Mouse (Mus musculus): ENCODE results near the gene Sec14l2.
"Not testable (repeated sequence)": the region's sequence is repeated elsewhere in the genome, so short reads cannot be mapped to it uniquely, and the experiment has no call there.

The Sec14l2 gene

DNA sequence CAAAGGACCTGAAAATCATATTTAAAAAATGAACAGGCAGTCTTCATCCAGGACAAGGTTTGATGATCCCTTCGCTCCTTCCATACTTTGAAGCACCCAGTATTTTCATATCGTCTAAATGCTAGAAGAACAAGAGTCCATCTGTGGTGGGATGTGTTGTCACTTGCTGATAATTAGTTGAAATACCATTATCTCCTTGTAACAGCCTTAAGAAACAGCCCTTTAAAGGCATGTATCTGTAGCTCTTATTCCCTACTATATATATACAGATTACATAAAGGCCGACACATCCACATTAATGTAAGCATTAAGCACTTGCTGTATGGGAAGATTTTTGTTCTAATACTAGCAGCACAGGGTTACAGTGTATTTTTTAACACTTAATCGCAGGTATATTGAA is 5.2 kb upstream of the Sec14l2 start:
- not testable (repeated sequence) for DNase-seq

DNA sequence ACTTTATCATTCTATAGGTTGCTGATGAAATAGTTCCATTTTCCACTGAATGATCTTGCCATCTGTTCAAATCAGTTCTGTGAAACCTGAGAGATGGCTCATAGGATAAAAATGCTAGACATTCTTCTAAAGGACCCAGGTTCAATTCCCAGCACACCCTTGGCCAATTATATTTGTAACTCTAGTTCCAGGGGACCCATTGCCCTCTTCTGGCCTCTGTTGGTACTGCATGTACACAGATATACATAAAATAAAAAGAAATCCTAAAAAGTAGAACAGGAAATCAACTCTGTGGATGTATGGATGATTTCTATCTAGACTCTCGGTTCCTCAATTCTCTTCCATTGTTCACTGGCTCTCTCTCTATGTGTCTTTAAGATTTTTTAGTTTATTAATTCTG is 3.8 kb upstream of the Sec14l2 start:
- DNase-seq = peak; percentile 31

DNA sequence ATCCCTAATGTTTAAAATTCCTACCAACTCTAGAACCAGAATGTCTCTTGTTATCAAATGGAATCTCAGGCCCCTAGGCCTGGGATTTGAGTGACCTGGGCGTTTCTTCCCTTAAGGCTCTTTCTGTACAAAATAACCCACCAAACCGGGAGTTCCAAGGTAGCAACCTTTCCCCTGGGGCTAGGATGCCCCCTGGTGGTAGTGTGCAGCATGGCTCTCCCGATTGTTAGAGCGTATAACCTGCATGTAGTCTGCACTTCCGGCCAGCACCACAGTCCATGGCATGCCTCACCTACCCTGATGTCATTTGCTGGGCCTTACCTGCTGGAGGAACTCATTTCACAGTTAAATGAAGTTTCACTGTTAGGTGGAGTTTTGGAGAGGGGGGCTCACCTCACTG is 707 bp upstream of the Sec14l2 start:
- peak; percentile 63 for DNase-seq

DNA sequence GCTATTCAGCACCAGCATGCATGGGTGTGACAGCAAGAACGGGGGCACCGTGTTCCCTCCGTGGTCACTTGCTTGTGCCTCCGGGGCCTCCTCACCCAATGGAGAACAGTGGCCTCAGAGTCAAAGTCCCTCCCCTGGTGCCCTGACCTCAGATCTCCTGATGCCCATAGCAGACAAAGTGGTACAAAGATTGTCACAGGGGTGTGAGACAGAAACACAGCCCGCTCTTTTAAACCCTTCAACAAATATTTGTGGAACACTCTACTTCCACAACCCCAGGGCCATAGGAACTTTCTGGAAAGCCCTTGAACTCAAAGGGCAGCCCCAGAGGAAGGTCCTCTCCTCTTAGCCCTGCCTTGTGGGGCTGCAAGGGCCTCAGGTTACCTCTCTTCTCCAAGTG is 989 bp downstream of the Sec14l2 start:
- DNase-seq = no peak

DNA sequence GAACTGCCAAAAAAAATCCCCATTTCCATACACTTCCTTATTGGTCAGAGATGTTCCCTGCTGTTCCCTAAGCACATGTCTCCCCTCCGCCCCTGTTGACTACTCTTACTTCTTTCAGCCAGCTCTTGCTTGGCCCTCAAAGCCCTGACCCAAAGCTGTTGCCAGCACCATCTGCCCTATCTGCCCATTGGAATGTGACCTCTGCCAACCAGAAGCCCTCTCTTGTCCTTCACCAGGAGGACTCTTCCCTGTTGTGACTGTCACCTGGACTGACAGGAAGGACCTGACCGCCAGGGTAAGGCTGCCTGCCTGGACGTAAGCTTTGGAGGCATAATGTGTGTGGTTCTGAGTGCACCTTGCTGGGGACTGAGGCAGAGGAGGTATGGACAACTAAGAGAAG is 1.5 kb downstream of the Sec14l2 start:
- DNase-seq = no peak

DNA sequence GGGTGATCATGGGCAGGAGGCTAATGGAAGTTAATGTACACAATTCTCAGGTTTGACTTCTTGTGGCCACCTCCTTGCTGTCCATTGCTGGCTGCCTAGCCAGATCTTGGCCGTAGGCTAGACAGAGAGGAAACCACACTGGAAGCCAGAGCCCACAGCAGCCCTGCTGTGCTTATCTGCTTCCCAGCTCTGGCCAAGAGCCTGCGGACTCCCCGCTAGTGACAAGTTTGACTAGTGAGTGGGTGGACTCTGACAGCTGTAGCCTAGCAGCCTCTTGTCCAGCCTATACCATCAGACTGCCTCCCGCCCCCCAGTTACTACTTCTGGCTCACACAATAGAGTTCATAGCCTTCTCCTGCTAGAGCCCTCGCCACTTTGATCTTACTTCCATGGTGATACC is 3.6 kb downstream of the Sec14l2 start:
- no peak for DNase-seq

DNA sequence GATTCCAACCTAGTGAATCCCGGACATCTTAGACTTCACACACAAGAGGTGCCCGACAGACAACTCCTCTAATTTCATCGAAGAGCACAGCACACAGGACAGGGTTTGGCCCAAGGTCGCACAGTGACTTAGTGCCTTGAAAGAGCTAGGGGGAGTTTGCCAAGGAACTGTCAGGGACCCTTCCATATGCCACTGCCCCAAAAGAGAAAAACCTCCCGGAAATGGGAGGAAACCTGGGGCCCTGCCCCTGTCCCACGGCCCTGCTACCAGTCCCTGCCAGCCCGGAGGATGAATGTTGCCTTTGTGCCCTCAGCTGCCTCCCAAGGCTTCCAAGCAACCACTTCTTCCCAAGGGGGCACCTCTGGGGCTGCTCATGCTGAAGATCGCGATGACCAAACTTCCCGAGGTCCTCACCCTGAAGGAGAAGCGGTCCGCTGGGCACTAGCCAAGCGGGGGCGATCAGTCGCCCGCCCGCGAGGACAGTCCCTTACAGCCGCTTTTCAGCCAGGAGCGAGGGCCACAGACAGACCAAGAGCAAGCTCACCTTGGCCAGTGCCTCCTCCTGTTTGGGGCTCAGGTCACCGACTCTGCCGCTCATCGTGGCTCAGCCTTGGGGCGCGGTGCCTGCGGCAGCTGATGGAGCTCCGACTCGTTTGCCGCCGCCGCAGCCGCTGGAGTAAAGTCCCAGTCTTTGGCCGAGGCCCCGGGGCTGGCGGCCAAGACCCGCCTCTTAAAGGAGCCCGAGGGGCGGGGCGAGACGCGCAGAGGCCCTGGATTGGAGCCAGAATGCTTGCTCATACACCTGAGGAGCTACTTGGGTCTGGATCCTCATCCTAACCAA is 4.9 kb downstream of the Sec14l2 start:
- DNase-seq = peak; percentile 54

DNA sequence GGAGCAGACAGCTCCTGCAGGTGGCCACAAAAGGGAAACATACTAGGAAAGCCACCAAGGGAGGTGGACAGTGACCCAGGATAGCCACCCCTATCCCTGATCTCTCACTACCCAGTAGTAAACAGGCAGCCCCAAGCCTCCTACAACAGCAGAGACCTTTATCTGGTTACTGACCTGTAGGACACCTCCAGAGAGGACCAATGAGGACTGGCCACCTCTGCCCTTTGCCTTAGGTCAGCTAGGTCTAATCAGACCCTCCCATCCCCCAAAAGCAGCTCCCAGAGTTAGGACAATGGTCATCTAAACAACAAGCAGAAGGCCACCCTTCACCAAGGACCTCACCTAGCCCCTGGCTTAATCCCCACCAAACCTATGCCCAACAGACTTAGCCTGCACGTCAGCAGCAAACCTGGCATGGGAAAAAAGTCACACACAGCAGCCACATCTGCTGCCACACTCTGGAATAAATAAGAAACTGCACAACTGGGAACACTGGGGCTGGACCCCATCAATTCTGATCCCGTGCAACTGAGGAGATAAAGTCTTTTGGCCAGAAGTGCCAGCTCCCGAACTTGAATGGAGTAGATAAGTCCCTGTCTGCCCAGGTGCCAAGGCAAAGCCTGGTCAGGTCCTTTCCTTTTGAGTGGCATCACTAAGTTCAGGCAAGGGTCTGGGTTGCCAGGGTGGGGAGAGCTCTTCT is 5.7 kb downstream of the Sec14l2 start:
- no peak for DNase-seq

DNA sequence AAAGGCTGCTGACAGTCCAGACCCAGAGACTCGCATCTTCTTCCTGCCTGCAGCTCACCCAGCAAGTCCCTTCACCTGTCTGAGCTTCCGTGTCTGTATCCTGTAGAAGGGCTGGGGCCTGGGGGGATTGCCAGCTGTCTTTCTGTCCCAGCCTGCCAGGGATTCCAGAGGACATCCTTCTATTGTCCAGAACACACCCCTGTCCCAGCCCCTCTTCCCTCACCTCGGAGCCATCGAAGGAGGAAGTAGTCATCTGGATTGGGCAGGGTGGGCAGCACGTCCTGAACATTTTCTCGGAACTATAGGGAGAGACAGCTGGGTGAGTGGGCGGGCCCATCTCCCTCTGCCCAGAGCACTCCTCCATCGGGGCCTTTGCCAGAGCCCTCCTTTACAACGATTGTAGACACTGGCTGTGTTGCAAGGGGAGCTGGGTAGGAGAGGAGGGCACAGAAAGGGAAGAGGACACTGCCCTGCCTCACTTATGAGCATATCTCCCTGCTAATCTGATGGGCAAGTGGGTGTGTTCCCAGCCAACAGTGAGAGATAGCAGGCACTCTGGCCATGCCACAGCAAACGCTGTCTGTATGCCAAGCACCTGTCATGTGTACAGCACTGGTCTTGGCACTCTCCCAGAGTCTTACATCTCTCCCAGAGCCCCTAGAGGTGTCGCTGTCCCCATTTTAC is 6.6 kb downstream of the Sec14l2 start:
- DNase-seq = no peak

DNA sequence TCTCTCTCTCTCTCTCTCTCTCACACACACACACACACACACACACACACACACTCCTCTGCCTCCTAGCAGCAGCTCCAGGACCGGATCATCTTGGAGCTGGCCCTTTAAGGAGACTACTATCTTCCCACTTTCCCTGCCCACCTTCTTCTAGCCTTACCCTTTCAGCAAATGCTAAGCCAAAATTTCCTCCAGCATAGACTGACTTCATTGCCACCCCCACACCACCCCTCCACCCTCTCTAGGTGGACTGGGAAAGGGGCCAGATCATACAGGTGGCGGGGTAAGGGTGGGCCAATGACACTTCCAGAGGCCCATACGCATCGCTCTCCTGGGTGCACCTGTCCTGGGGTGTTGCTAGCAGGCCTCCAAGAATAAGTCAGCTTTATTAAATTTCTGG is 7.8 kb downstream of the Sec14l2 start:
- DNase-seq = no peak

DNA sequence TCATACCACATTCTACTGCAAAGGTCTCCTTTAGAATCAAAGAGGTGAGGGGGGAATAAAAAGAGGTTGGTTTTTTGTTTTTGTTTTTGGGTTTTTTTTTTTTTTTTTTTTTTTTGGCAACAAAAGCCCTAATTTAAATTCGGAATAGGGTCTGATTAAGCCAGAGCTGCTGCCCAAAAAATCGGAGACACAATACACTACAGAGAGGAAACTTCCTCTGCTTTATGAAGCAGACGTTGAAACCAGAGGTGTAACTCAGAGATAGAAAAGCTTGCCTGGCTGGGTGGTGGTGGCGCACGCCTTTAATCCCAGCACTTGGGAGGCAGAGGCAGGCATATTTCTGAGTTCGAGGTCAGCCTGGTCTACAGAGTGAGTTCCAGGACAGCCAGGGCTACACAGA is 8.7 kb downstream of the Sec14l2 start:
- DNase-seq = not testable (repeated sequence)

DNA sequence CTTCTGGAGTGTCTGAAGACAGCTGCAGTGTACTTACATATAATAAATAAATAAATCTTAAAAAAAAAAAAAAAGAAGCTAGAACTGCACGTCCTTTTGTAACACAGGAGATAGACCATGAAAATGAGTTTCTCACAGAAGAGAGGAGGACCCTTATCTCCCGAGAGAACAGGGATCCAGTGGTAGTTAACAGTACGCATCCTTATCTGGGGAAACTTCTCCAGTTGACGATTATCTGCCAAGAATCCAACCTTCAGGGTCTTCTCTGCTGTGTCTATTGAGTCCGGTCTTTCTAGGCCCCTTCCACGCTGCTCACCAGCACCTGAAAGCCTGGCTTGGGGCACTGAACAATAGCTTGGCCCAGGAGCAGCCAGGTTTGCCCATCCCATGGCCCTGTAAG is 9.2 kb downstream of the Sec14l2 start:
- DNase-seq = no peak

DNA sequence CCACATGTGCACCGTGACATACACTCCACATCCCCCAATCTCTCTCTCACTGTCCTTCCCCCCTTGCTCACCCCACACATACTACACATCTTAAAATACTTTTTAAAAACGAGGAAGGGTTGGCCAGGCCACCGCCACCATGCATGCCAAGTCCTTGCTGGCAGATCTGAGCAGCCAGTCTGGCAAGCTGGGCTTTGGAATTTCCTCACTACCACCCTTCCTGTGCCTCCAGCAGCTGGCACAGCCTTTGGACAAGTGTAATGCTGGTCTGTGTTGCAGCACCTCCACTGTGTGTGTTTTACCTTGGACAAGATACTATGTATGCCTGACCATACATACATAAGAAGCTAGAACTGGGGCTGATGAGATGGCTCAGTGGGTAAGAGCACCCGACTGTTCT is 9.7 kb downstream of the Sec14l2 start:
- no peak for DNase-seq

DNA sequence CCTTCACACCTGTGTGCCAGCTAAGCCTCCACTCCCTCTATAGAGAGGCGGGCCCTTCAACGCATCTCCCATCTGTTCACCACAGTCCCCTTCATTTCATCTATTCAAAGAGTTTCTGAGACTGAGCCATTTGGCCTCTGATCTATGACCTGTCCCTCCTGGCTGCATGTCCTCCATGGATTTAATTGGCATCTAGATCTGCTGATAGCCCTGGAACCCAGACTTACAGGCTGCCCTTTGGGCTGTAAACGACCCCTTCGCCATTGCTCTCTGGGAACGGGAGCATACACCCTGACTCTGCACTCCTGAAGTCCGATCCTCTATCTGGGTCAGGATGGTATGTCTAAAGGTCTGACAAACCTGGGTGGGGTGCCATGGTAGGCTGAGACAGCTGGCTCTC is 10.4 kb downstream of the Sec14l2 start:
- DNase-seq = no peak

DNA sequence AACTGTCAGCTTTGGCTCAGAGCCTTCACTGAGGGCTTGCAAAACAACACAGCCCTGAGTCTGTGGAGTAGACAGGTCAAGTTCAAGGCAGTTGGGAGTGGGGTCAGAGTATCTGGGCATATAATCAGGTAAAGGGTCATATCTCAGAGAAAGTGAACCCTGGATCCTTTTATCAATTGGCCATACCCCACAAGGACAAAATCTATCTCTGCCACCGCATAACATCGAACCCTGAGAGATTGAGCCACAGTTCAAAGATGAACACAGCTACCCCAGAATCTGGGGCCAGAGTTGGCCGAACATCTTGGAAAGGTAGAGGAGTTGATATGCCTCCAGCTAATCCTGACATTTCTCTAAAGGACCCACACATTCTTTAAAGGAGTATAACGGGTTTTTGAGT is 11.2 kb downstream of the Sec14l2 start:
- no peak for DNase-seq

DNA sequence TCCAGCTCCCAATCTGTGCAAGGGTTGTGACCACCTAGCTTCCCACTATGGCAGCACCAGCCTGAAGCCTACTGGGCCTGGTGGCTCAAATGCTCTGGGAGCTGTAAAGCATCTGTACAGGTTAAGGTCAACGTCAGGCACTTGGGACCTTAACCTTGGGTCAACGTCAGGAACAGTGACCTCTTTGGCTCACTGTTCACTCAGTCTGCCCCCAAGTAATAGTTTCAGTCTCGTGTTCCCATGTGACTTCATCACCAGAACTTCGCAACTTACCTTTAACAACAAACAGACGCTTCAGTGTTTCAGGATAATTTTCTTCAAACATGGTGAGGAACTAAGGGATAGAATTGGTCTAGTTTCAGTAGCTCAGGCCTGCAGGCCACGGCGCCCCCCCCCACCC is 14.5 kb downstream of the Sec14l2 start:
- DNase-seq = no peak

DNA sequence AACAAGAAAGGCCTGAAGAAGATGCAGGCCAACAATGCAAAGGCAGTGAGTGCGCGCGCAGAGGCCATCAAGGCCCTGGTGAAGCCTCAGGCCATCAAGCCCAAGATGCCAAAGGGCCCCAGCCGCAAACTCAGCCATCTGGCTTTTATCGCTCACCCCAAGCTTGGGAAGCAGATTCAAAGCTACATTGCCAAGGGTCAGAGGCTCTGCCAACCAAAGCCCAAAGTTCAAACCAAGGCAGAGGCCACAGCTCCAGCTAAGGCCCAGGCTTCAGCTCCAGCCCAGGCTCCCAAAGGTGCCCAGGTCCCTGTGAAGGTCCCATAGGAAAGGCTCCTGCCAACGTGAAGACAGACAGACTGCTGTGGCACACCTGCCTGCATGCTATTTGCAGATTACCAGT is 15.3 kb downstream of the Sec14l2 start:
- DNase-seq = not testable (repeated sequence)

DNA sequence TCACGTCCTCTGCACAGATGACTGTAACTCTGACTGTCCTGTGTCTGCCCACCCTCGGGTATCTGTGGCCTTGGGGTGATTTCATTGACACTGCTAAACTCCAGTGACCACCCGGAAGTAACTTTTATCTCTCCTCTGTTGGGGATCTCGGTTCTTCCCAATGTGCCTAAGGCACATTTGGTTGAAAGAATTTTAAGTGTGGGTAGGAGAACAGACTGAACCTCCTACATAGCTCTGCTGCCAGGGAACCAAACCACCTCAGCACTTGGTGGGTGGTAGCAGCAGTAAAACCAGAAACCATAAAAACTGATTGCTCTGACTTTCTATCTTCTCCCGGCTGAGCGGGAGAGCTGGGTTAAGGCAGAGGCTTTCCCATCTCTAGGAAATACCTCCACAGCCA is 17.8 kb downstream of the Sec14l2 start:
- no peak for DNase-seq

DNA sequence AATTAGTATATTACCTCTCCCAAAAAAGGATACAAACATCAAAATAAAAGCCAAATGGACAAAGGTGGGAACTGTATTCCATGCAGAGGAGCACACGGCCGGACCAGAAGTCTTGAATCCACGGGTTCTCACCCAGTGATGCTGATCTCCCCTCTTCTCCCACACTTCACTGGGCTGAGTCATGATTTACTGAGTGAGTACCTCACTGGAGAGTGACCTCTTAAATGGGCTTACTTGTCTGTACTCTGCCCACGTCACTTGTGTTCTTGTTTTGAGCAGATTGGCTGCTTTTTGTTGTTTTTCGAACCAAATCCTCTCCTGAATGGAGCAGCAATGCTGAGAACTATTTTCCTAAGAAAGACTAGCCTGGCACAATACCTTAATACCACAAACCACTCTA is 18.2 kb downstream of the Sec14l2 start:
- DNase-seq = no peak

DNA sequence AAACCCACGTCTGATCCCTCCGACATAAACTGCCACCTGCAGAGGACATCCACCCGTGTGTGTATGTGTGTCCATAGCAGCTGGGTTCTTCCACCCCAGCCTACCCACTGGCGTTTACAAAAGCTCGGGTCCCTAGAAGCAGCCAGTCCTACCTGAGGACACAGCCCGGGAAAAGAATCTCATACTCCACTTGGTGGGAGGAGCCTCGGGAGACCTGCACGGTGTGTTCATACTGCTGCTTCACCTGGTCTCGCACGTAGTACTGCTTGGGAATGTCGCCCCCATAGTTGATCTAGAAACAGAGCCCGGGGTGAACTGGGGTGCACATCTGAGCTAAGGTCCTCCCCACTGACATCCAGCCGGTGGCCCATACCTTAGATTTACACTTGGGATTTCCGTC is 19.7 kb downstream of the Sec14l2 start:
- no peak for DNase-seq

DNA sequence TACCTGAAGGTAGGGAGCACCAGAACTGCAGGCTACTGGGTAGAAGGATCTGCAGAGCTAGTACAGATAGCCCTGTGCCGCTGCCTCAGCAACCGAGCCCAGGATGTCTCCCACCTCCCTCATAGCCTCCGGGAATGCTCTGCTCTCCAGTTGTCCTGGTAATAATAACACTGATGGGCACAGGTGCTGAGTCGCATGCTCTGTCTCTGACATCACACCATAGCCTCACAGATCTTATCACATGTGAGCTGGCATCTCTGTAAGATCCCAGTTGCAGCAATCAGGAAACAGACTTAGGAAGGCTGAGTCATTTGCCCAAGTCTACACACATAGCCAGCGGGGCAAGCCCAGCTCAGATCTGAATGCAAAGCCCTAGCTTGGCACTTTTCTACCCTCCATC is 21.4 kb downstream of the Sec14l2 start:
- no peak for DNase-seq

DNA sequence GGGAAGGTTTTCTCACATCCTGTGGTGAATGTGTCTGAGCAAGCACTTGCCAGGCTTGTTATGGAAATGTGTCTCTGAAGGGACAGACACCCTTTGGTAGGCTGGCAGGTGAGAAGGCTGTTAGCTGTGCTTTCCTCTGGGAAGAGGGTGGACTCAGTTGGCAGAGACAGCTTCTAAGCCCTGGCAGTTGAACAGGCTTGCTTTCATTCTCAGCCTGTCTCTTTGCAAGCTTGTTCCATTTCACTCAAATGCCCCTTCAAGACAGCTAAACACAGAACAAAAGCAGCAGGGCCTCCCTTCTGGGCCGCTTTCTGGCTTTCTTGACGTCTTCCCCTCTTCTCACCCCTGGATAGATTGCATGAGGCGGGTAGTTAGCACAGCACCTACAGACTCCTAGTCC is 23.8 kb downstream of the Sec14l2 start:
- no peak for DNase-seq

DNA sequence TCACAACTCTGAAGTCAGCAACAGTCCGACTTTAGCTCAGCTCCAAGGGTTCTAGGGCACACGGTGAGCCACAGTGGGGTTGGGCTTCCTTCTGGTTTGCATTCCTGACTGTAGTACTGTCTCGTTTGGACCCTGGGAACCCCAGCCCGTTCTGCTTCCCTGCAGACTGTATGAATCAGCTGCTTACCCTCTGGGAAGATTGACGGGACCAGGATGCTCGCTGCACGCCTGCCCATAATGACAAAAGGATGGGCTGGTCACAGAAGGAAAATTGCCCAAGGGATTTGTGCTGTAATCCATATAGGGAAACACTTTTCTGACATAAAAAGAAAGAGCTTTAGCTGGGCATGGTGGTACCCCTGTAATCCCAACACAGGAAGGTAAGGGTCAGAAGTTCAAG is 24.4 kb downstream of the Sec14l2 start:
- no peak for DNase-seq

DNA sequence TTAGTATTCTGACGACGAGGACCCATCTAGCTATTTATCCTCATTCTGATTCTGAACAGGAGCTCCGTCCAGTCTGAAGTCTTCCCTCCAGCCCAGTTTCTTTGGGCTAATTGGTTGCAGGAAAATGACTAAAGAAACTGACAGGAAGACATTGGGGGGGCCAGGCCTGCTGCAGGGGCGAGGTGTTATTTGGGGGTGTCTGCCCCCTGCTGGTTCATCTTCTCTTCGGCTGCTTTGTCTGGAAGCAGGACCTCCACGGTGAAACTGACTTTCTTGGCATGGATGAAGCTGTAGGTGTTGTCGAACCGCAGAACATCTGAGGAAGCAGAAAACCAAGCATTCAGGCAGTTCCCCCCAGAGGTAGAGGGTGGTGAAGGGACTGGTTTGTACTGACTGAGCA is 25.1 kb downstream of the Sec14l2 start:
- DNase-seq = peak; percentile 68

Data from thymus, postnatal 4 days (tissue).